Mouse (Mus musculus) stomach, postnatal 0 days (tissue): ENCODE results near the gene Dgat2.

Experiments
- CTCF ChIP-seq: IDR thresholded peaks from 2 replicates; pipeline ENCODE4 v1.5.1; 2016; ENCODE audit warnings: antibody characterized with exemption, low read depth, mild to moderate bottlenecking, moderate library complexity
- EP300 ChIP-seq: optimal IDR thresholded peaks from 2 replicates; pipeline ENCODE3; 2016; ENCODE audit warnings: antibody characterized with exemption

DNA sequence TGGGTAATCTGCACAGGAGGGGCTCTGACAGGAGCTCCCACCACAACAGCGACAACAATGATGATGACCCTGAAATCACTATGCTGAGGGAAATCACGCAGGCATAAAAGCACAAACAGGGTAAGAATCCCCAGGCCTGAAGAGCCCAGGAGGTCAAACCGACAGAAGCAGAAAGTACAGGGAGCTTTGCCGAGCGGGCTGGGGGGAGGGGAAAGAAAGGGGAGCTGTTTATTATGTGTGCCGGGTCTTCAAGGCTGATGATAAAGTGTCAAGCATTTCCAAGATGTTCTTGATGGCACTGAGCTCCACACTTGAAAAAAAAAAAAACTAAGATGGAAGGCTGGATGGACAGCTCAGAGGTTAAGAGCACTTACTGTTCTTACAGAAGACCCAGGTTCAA, 45.7 kb downstream of the Dgat2 start:
- TF ChIP-seq EP300 = no peak
- TF ChIP-seq CTCF = no peak
